Mouse (Mus musculus) E14TG2a.4 (cell line): Measurements from ENCODE around the gene Cutal.

Source experiments
- CTCF ChIP-seq: conservative IDR thresholded peaks from 2 replicates; pipeline ENCODE4 v1.5.1; 2014; ENCODE audit warnings: low read length
- NANOG ChIP-seq: IDR thresholded peaks from 2 replicates; pipeline ENCODE4 v1.6.1; 2014; ENCODE audit warnings: borderline replicate concordance, low read length, mixed read lengths
- POU5F1 ChIP-seq: IDR thresholded peaks from 2 replicates; pipeline ENCODE4 v1.6.1; 2014; ENCODE audit warnings: low read length, borderline replicate concordance

DNA sequence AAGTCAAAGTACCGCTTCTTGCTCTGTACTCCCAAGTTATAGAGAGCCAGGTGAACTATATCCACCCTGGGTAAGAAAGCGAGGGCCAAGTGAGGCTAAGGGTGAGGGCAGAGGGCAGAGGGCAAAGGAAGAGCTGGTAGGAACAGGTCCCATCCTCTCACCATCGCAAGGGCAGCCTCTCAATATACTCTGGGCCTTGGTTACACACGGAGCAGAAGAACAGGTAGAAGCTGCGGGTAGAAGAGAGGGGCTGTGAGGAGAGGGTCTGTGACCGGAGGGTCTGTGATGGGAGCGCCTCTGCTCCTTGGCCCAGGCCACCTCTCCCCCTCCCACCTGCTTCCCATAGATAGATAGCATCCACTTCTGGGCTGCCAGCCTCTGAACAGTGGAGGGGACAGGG, 29.0 kb downstream of the Cutal start:
- TF ChIP-seq CTCF (no peak), NANOG (no peak), POU5F1 (no peak)
